ENCODE assay signal across 8 mouse cellular contexts in the genomic region with DNA sequence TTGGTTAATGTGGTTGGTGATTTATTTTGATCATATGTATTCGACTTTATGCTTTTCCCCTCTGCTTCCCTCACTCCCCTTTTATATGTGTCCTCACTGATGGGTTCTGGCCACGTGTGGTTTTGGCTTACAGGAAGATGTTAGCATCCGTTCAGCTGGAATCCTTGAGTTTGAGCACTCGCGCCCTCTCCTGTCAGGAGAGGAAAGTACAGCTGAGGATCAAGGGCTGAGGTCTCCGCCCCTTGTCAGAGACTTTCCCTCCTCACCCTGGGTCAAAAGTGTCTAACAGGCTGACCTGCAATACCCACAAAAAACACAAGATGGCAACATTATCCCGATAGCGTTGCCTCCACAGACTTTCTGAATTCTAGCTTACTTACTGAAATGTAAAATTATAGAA. TPM values are rescaled to one million over a fixed set of nuclear protein-coding genes. Genes with fewer than 3 reads are reported as not detected.
DNase-seq lines count a peak whose midpoint lies in the region; ATAC-seq lines count a peak whose summit lies in the region.

No protein-coding gene starts in this region.

- H3K4me2 ChIP-seq in forebrain, embryonic 12.5 days, result no peak overlapping the region
- H3K4me2 ChIP-seq in intestine, embryonic 15.5 days (replicated peaks), result no peak overlapping the region
- no peak overlapping the region for H3K4me2 ChIP-seq in midbrain, embryonic 16.5 days (ENCODE audit: low read length)

- no peak overlapping the region for H3K9ac ChIP-seq in forebrain, embryonic 12.5 days
- no peak overlapping the region for H3K9ac ChIP-seq in intestine, embryonic 15.5 days
- no peak overlapping the region for H3K9ac ChIP-seq in midbrain, embryonic 16.5 days (ENCODE audit: low read depth, low read length)

- 3% methylated on average over 8 of the region's 8 CpGs for WGBS in forebrain, embryonic 10.5 days
- WGBS in forebrain, embryonic 12.5 days, result 4% methylated on average over 8 of the region's 8 CpGs
- WGBS in intestine, embryonic 15.5 days, result 2% methylated on average over 8 of the region's 8 CpGs
- WGBS in midbrain, embryonic 16.5 days, result 3% methylated on average over 8 of the region's 8 CpGs

- H3K4me3 ChIP-seq in forebrain, embryonic 10.5 days, result no peak overlapping the region
- no peak overlapping the region for H3K4me3 ChIP-seq in forebrain, embryonic 12.5 days (replicated peaks)
- no peak overlapping the region for H3K4me3 ChIP-seq in intestine, embryonic 15.5 days (replicated peaks)
- no peak overlapping the region for H3K4me3 ChIP-seq in midbrain, embryonic 16.5 days (ENCODE audit: low read depth, low read length)

- peaks cover 3% of the 10 kb centered on the region; the same call in 1 of the 2 replicates for H3K27me3 ChIP-seq in forebrain, embryonic 10.5 days (ENCODE audit: poor library complexity, severe bottlenecking)
- H3K27me3 ChIP-seq in forebrain, embryonic 12.5 days, result no peaks in the 10 kb centered on the region
- H3K27me3 ChIP-seq in intestine, embryonic 15.5 days (replicated peaks), result no peaks in the 10 kb centered on the region
- H3K27me3 ChIP-seq in midbrain, embryonic 16.5 days (ENCODE audit: control insufficient read depth, insufficient read depth, low read depth, low read length), result no peaks in the 10 kb centered on the region

- H3K9me3 ChIP-seq in forebrain, embryonic 10.5 days, result no peaks in the 10 kb centered on the region
- H3K9me3 ChIP-seq in forebrain, embryonic 12.5 days, result no peaks in the 10 kb centered on the region
- H3K9me3 ChIP-seq in intestine, embryonic 15.5 days, result no peaks in the 10 kb centered on the region
- no peaks in the 10 kb centered on the region for H3K9me3 ChIP-seq in midbrain, embryonic 16.5 days (replicated peaks; ENCODE audit: control insufficient read depth, low read length, poor library complexity, severe bottlenecking)

- intact Hi-C loops in gastrocnemius, postnatal 14 days (cut with DNase I; ENCODE audit: low total_unique reads), result no loop called here
- intact Hi-C loops in left cerebral cortex, postnatal 14 days (cut with DNase I), result no loop called here

- no peak overlapping the region for H3K27ac ChIP-seq in forebrain, embryonic 10.5 days
- H3K27ac ChIP-seq in forebrain, embryonic 12.5 days, result no peak overlapping the region
- H3K27ac ChIP-seq in intestine, embryonic 15.5 days, result no peak overlapping the region
- no peak overlapping the region for H3K27ac ChIP-seq in midbrain, embryonic 16.5 days (ENCODE audit: low read length)

- peak; percentile 86 for DNase-seq in forebrain, embryonic 10.5 days (ENCODE audit: extremely low spot score, low spot score)
- DNase-seq in cerebellum, postnatal 4 days (ENCODE audit: low spot score in 2 of 2), result peak; percentile 62 to 89
- peak; percentile 82 for DNase-seq in gastrocnemius, postnatal 14 days
- DNase-seq in left cerebral cortex, postnatal 14 days (ENCODE audit: low spot score in 2 of 2), result peak; percentile 79 to 86
- DNase-seq in spleen, postnatal 14 days (ENCODE audit: low spot score in 2 of 2), result peak; percentile 22 to 57

- peaks cover 26% of the 10 kb centered on the region for H3K4me1 ChIP-seq in forebrain, embryonic 10.5 days
- peaks cover 8% of the 10 kb centered on the region; the same call in 1 of the 2 replicates for H3K4me1 ChIP-seq in forebrain, embryonic 12.5 days
- peaks cover 16% of the 10 kb centered on the region; the same call in 1 of the 2 replicates for H3K4me1 ChIP-seq in intestine, embryonic 15.5 days (replicated peaks)
- H3K4me1 ChIP-seq in midbrain, embryonic 16.5 days (ENCODE audit: control insufficient read depth, insufficient read depth, low read length), result no peaks in the 10 kb centered on the region

- ATAC-seq in forebrain, embryonic 12.5 days (ENCODE audit: low FRiP score), result no peak
- ATAC-seq in intestine, embryonic 15.5 days, result peak; percentile 68
- peak; percentile 48; the same call in 1 of the 2 replicates for ATAC-seq in midbrain, embryonic 16.5 days

- H3K36me3 ChIP-seq in forebrain, embryonic 10.5 days (replicated peaks), result no peaks in the 10 kb centered on the region
- no peaks in the 10 kb centered on the region for H3K36me3 ChIP-seq in forebrain, embryonic 12.5 days (replicated peaks)
- H3K36me3 ChIP-seq in intestine, embryonic 15.5 days, result no peaks in the 10 kb centered on the region
- no peaks in the 10 kb centered on the region for H3K36me3 ChIP-seq in midbrain, embryonic 16.5 days (ENCODE audit: control insufficient read depth, insufficient read depth, low read length)

RNA-seq across cellular contexts. Expression of a gene that starts 1.2 kb away (rescaled TPM):
- polyA plus RNA-seq in forebrain, embryonic 10.5 days (2016; fragmentation: Nextera tagmentation; extraction: Ambion mirVana), result not detected in 2 replicates
- polyA plus RNA-seq in forebrain, embryonic 12.5 days (2016; fragmentation: Nextera tagmentation; extraction: Ambion mirVana), result 0.15 TPM in 1 of 2 replicates, not detected in the other
- total RNA-seq in gastrocnemius, postnatal 14 days (2021), result not detected
- 8.0 and 9.0 TPM in 2 replicates for polyA plus RNA-seq in intestine, embryonic 15.5 days (2015; fragmentation: Nextera tagmentation; extraction: Ambion mirVana)
- not detected for total RNA-seq in left cerebral cortex, postnatal 14 days (2021)
- not detected in 2 replicates for polyA plus RNA-seq in midbrain, embryonic 16.5 days (2015; fragmentation: Nextera tagmentation; extraction: Ambion mirVana)
